Mouse (Mus musculus): ENCODE data around the gene Gpx7.
"Not testable (repeated sequence)": the region's sequence is repeated elsewhere in the genome, so short reads cannot be mapped to it uniquely, and the experiment has no call there.

Gpx7 gene

DNA sequence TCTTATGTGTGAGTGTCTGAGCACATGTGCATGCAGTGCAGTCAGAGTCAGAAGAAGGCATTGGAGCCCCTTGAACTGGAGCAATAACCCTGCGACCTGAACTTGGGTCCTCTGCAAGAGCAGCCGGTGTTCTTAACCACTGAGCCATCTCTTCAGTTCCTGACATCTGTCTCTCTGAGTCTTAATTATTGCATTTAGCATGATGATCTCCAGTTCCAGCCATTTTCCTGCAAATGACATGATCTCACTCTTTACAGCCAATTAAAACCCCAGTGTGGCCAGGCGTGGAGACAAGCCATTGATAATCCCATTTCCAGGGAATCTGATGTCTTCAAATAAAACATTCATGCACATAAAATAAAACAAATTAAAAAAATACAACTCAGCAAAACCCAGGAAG, 18.0 kb downstream of the Gpx7 start:
- DNase-seq: no peak

DNA sequence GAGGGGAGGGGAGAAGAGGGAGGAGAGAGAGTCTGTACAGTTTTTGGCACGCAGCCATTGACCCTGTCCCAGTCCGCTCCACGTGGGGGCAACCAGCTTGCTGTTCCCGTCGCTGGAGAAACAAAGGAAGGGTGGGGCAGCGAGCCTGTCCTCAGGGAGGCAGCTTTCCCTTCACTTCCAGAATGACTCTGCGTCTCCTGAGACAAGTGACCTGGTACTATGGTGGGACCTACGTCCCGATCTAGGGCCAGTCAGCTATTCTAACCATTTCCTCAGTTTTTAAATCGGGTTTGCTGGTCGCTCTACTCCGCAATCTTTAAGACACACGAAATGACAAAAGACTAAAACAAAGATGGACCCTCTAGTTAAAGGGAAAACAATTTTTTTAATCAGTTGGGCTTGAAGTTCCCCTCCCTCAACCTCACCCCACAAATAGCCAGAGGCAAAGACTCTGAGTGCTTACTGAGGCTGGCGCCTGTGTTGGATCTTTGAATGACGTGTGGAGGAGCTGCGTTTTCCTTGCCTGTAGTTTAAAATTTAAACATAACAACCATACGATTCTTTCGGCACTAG, 19.0 kb downstream of the Gpx7 start:
- DNase-seq: no peak

DNA sequence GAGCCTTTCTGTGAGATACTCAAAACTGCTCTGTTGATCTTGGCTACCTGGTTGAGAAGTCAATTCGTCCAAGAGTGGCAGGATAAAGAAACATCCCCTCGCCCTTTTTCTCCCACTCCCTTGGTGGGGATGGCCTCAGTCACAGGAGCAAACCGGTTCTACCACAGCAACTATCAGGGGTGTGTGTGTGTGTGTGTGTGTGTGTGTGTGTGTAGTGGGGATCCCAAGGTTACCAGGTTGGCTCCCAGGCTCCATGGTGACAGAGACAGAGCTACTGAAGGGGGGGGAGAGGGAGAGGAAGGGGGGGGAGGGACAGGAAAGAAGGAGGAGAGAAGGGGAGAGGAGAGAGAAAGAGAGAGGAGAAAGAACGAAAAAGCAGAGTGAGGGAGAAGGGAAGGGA, 19.7 kb downstream of the Gpx7 start:
- no peak for DNase-seq

DNA sequence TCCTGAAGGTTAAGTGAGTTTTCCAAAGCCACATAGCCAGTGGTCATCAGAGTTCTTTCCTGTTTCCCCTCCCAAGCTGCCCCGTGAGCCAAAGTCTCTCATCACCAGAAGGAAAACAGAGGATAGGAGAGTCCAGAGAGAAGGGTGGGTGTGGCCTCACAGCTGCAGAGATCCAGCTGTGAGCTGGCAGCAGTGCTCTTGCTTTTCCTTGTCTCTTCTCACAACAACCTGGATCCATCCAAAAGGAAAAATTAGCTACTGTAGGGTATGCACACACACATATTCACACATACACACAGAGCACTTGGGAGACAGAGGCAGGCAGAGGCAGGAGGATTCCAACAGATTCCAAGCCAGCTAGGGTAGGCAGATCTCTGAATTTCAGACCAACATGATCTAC, 20.7 kb downstream of the Gpx7 start:
- DNase-seq: no peak

- DNase-seq: peak; percentile 47
These were observed 23.5 kb downstream of the Gpx7 start, which contains the start of gene Shisal2a for GRCm38 (mm10) chr4:108383183-108383714. Gene Shisal2a (minus strand): TSS chr4:108383349.

GRCm38 (mm10) chr4:108380146-108380545, 26.6 kb downstream of the Gpx7 start:
- no peak for DNase-seq

- DNase-seq: no peak
These were observed 27.3 kb downstream of the Gpx7 start for GRCm38 (mm10) chr4:108379476-108379875.

GRCm38 (mm10) chr4:108372166-108372565, 34.6 kb downstream of the Gpx7 start:
- DNase-seq: no peak

DNA sequence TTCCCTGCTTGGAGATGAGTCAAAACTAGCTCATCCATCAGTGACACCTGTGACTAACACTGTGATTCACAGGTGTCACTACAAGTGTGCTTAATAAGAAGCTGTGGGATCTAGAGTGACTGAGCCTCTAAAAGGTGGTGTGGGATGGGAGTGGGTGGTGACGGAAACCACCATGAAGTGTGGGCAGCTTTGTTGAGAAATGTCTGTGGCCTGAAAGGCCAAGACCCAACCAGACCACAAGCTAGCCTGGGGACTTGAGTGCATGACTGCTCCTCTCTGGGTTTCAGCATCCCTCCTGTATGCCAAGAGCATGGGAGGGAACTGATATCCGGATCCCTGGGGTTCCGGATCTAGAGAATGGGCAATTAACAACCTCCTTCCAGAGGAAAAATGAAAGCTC, 35.3 kb downstream of the Gpx7 start:
- no peak for DNase-seq

DNA sequence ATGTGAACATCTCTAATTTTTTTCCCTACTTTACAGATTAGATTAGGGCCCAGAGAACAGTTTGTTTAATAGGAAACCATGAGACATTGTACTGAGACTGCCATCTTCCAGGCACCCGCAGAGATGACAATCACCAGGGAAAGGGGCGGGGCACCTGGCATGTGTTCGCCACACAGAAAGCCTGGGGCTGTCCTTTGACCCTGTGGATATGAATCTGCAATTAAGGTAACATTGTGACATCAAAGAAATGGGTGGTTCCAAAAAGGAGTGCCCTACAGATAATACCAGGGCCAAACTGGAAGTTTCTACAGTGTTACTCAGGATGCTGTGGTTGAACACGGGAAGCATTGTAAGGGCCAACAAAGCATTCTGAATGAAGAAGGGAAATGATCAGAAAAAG, 36.4 kb downstream of the Gpx7 start:
- DNase-seq: no peak

DNA sequence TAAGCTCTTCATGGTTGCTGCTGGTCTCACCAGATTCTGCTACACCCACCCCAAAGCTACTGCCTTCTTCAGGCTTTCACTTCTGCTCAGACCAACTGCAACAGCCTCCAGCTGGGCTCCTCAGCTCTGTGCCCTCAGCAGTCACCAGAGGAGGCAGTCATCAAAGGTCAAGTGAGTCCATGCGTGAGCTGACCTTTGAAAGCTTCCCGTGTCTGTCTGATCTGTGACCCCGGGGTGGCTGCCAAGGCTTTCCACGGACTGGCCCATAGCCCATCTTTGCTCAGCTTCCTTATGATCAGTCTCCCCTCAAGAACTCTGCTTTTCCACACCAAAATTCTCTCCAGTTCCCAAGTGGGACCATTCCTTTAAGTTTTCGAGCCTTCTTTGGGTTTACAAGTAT, 37.5 kb downstream of the Gpx7 start:
- no peak for DNase-seq

DNA sequence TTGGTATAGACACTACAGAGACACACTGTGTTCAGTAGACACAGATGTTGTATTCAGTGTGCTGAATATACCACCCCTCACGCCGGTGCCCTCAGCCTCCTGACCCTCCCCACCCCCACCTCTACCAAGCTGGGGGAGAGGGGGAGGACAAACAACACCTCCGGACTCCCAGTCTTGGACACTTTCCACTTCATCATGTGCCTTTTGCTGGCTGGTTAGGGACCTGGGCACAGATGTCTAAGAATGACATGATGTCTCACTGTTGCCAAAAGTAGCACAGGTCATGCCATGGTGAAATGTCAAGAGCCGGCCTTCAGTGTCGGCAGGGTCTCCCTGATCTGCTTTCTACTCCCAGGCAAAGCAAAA, 42.7 kb downstream of the Gpx7 start:
- no peak for DNase-seq

DNA sequence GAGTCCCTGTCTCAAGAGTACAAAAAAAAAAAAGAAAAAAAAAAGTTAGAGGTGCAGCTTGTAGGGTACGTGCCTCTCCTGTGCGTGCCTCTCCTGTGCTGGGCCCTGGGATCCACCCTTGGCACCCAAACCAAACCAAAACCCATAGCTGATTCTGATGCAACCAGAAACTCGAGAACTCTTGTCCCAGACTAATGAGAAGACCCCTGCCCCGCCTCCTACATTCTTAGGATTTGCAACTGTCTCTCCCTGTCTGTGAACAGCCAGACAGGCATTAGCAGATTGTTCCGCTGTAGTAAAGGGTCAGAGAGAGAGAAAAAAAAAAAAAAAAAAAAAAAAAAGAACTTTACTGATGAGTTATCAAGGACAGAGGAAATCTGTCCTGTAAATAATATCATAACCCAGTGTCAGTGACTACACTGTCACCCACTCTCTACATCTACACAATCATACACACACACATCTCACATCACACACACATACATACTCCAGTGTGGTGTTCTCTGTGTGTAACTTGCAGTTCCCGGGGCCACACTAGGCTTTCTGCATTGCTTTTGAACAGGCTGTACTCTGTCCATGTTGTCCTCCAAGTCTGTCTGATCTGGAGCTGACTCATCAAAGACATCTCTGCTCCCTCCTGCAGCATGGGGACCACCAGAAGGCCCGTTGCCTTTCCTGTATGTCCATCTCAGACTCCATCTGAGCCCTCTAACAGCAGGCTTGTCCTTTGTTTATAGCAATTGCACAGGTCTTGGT, 43.2 kb downstream of the Gpx7 start:
- no peak for DNase-seq

DNA sequence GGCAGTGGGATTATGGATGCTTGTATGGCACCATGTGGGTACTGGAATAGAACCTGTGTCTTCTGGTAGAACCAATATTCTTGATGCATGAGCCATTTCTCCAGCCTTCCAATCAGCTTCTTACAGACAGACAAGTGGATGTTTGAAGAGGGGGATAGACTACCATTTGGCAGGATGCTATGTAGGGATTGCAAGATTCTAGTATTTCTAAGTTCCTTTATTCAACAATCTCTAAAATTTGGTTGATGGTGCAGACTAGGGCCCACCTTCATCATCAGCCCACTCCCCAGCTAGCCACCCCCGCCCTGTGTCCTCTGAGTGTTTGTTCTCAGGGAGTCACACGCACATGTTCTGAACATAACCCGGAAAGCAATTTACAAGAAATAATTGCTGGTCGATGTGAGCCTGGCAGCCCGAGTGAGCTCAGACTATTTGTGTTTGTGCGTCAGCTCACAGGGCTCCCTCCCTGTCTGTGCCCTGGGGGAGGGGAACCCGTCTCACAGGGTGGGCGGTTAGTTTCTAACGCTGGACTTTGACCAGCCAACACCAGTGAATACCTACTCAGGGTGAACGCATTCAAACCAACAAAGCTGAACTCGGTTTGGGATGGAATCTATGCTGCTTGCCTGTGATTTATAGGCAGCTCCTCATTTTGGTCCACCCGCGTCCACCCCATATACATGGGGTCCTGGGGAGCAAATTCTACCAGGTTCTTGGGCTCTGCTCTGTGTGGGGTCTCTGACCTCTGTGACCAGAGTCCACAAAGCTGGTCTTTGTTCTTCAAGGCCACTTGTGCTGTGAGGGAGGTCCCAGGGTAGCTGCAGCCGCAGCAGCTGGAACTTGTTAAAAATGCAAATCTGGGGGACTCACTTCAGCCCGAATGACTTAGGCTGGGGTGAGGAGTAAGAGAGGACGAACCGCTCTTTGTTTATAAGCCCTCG, 44.2 kb downstream of the Gpx7 start:
- no peak for DNase-seq

- peak; percentile 64 for DNase-seq
These were observed 46.4 kb downstream of the Gpx7 start for GRCm38 (mm10) chr4:108360136-108361055.

DNA sequence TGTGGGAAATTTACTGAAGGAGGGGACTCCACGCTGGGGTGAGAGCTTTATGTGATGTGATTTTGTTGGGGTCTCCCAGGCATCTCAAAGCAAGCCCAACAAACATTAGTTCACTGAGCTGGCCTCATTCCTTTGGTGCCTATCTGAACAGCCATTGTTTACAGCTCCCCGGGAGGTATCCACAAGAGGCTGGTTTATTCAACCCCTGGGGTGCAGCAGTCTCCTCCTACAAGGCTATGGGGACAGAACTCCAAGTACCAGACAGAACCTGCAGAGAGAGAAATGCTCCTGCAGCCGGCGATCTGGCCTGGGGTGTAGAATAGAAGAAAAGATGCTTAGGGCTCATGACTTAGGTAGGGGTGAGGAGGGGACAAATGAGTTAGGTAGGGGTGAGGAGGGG, 48.3 kb downstream of the Gpx7 start:
- DNase-seq: no peak

- no peak for DNase-seq
These were observed 49.3 kb downstream of the Gpx7 start for GRCm38 (mm10) chr4:108357458-108357857.

DNA sequence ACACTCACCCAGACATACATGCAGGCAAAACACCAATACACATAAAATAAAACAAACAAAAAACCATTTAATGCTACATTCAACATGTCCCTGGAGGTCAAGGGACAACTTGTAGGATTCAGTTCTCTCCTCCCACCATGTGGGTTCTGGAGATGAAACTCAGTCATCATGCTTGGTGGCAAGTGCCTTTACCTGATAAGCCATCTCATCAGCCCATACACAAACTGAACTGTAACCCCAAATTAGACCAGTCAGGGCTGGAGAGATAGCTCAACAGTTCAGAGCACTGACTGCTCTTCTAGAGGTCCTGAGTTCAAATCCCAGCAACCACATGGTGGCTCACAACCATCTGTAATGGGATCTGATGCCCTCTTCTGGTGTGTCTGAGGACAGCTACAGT, 53.2 kb downstream of the Gpx7 start:
- not testable (repeated sequence) for DNase-seq

DNA sequence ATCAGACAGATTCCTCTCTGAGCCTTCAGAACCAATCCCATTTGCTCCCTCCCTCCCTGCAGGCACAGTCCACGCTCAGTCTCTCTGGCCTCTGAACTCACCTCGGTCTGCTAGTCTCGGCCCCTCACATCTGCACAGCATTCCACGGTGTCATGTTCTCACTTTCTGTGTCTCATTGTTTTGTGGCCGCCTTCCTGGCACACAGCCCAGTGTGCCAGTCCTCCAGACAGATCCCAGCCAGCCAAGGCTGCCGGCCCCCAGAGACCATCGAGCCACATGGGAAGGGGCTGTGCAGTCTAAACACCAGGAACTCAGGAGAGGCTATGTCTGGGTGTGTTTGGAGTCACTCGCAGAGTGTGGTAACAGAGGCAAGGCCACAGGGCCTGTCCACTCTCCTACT, 55.9 kb downstream of the Gpx7 start:
- no peak for DNase-seq
